Comparison of ENCODE assay signal across 11 mouse cellular contexts in genomic region chr8:105808480-105808879, GRCm38 (mm10). TPM values are rescaled to one million over a fixed set of nuclear protein-coding genes. Genes with fewer than 3 reads are reported as not detected.
DNase-seq lines count a peak whose midpoint lies in the region; ATAC-seq and TF ChIP-seq lines count a peak whose summit lies in the region.
"Had no signal": no experiment of that assay in that cellular context is flagged by ENCODE, and none has a peak within 500 bp of the region (broad histone marks: within the 10 kb centered on the region; RNA-seq: fewer than 3 reads in every experiment).

No protein-coding gene starts in this region.

- no peak for ATAC-seq in liver, embryonic 15.5 days (ENCODE audit: insufficient read depth)

- no peak for TF ChIP-seq CTCF in gastrocnemius, adult 2 months (IDR thresholded peaks at IDR 0.05)

- 85% methylated on average over 2 of the region's 2 CpGs for WGBS in liver, embryonic 15.5 days (ENCODE audit: insufficient replicate concordance)

- peak overlapping the region; percentile 81 for H3K27ac ChIP-seq in gastrocnemius, adult 2 months
- peak overlapping the region; percentile 58 for H3K27ac ChIP-seq in liver, embryonic 15.5 days (replicated peaks)
- H3K27ac ChIP-seq: midbrain, embryonic 12.5 days had no signal

- no peak overlapping the region for H3K4me3 ChIP-seq in gastrocnemius, adult 2 months
- no peak overlapping the region for H3K4me3 ChIP-seq in liver, embryonic 15.5 days (replicated peaks)
- H3K4me3 ChIP-seq: midbrain, embryonic 12.5 days had no signal

- peak; percentile 93 for DNase-seq in heart, adult 11 months
- DNase-seq in heart, adult 8-10 months (ENCODE audit: low spot score), result no peak
- DNase-seq in 416B (ENCODE audit: low read depth), result peak; percentile 32
- DNase-seq in gastrocnemius, adult 2 months, result peak; percentile 83
- DNase-seq in cerebellum, postnatal 4 days (ENCODE audit: low spot score in 2 of 2), result no peak
- no peak for DNase-seq in urinary bladder, adult 2 months (ENCODE audit: low spot score)
- no peak for DNase-seq in frontal cortex, adult 2 months (ENCODE audit: extremely low spot score in 1 of 2, low spot score in 1 of 2)

- H3K27me3 ChIP-seq in liver, embryonic 15.5 days, result no peaks in the 10 kb centered on the region
- H3K27me3 ChIP-seq: midbrain, embryonic 12.5 days had no signal

- H3K9ac ChIP-seq in liver, embryonic 15.5 days, result no peak overlapping the region
- H3K9ac ChIP-seq: midbrain, embryonic 12.5 days had no signal

- H3K4me2 ChIP-seq in liver, embryonic 15.5 days, result peak overlapping the region; percentile 8; the same call in 1 of the 2 replicates
- H3K4me2 ChIP-seq: midbrain, embryonic 12.5 days had no signal

- intact Hi-C loops in gastrocnemius, adult 2 months (cut with DNase I), result no loop called here

- H3K4me1 ChIP-seq in liver, embryonic 15.5 days (replicated peaks), result peaks cover 91% of the 10 kb centered on the region
- H3K4me1 ChIP-seq: midbrain, embryonic 12.5 days had no signal

- H3K36me3 ChIP-seq in liver, embryonic 15.5 days (replicated peaks), result peaks cover 94% of the 10 kb centered on the region

- no peaks in the 10 kb centered on the region for H3K9me3 ChIP-seq in liver, embryonic 15.5 days (replicated peaks)
- H3K9me3 ChIP-seq: midbrain, embryonic 12.5 days had no signal

RNA-seq across cellular contexts. Expression of gene Ranbp10, which starts 18.7 kb away (rescaled TPM):
- 10 to 100 TPM; 17.4 to 20.0 (median 18.7) TPM for total RNA-seq in heart, adult 8-10 months (2022)
- 10 to 100 TPM; 23.0 to 24.3 TPM for total RNA-seq in gastrocnemius, adult 2 months (2021)
- 45.0 and 52.2 TPM in 2 replicates for polyA plus RNA-seq in liver, embryonic 15.5 days (2015; fragmentation: Nextera tagmentation; extraction: Ambion mirVana)
- 17.7 and 18.2 TPM in 2 replicates for polyA plus RNA-seq in urinary bladder, adult 2 months (2012; rRNA removed)
- 24.2 and 28.5 TPM in 2 replicates for polyA plus RNA-seq in frontal cortex, adult 2 months (2012; rRNA removed)

RNA-seq across cellular contexts. Expression of gene Tsnaxip1, which starts 19.1 kb away (rescaled TPM):
- total RNA-seq in heart, adult 8-10 months (2022), result not detected
- not detected for total RNA-seq in gastrocnemius, adult 2 months (2021)
- 0.07 and 0.22 TPM in 2 replicates for polyA plus RNA-seq in liver, embryonic 15.5 days (2015; fragmentation: Nextera tagmentation; extraction: Ambion mirVana)
- polyA plus RNA-seq in urinary bladder, adult 2 months (2012; rRNA removed), result not detected in 2 replicates
- polyA plus RNA-seq in frontal cortex, adult 2 months (2012; rRNA removed), result 0.17 TPM in 1 of 2 replicates, not detected in the other
- total RNA-seq: granulocyte monocyte progenitor cell, adult 5-6 weeks had no signal
- polyA plus RNA-seq: intestine, embryonic 14.5 days had no signal

RNA-seq across cellular contexts. Expression of gene Cenpt, which starts 44.6 kb away (rescaled TPM):
- 1 to 10 TPM; 2.0 to 2.6 (median 2.5) TPM for total RNA-seq in heart, adult 8-10 months (2022)
- 1 to 10 TPM; 1.0 to 1.8 TPM for total RNA-seq in gastrocnemius, adult 2 months (2021)
- 20.3 and 22.7 TPM in 2 replicates for polyA plus RNA-seq in liver, embryonic 15.5 days (2015; fragmentation: Nextera tagmentation; extraction: Ambion mirVana)
- 14.5 and 21.2 TPM in 2 replicates for polyA plus RNA-seq in urinary bladder, adult 2 months (2012; rRNA removed)
- 31.5 and 32.3 TPM in 2 replicates for polyA plus RNA-seq in frontal cortex, adult 2 months (2012; rRNA removed)

RNA-seq across cellular contexts. Expression of gene Thap11, which starts 46.5 kb away (rescaled TPM):
- 10 to 100 TPM; 26.4 to 30.7 (median 28.0) TPM for total RNA-seq in heart, adult 8-10 months (2022)
- 10 to 100 TPM; 21.9 to 25.0 TPM for total RNA-seq in gastrocnemius, adult 2 months (2021)
- polyA plus RNA-seq in liver, embryonic 15.5 days (2015; fragmentation: Nextera tagmentation; extraction: Ambion mirVana), result 31.5 and 32.2 TPM in 2 replicates
- 42.2 and 44.4 TPM in 2 replicates for polyA plus RNA-seq in urinary bladder, adult 2 months (2012; rRNA removed)
- 47.0 and 47.1 TPM in 2 replicates for polyA plus RNA-seq in frontal cortex, adult 2 months (2012; rRNA removed)

RNA-seq across cellular contexts. Expression of gene Gfod2, which starts 50.0 kb away (rescaled TPM):
- 1 to 10 TPM; 2.8 to 3.9 (median 3.5) TPM for total RNA-seq in heart, adult 8-10 months (2022)
- total RNA-seq in gastrocnemius, adult 2 months (2021), result 1 to 10 TPM; 7.2 to 7.4 TPM
- polyA plus RNA-seq in liver, embryonic 15.5 days (2015; fragmentation: Nextera tagmentation; extraction: Ambion mirVana), result 1.8 and 2.3 TPM in 2 replicates
- 5.2 and 5.9 TPM in 2 replicates for polyA plus RNA-seq in urinary bladder, adult 2 months (2012; rRNA removed)
- 18.1 and 21.5 TPM in 2 replicates for polyA plus RNA-seq in frontal cortex, adult 2 months (2012; rRNA removed)

Comparison
In these comparisons a context has a peak if more than half of its experiments do, and no peak if none do; other contexts are left out.
1. DNase-seq: peak in heart, adult 11 months (single experiment), 416B (single experiment) and gastrocnemius, adult 2 months (single experiment); none in heart, adult 8-10 months (single experiment), cerebellum, postnatal 4 days (0 of 2), urinary bladder, adult 2 months (single experiment) and frontal cortex, adult 2 months (0 of 2).